Mouse (Mus musculus): ENCODE data around the gene Cracr2b. TPM values are rescaled to one million over a fixed set of nuclear protein-coding genes. Genes with fewer than 3 reads are reported as not detected.

Gene Cracr2b
- total RNA-seq, 4 experiments from 2014 or later, result 4.0 to 5.8 (median 4.9) TPM

- no peak for DNase-seq (ENCODE audit: low spot score in 2 of 2)
Observed at GRCm38 (mm10) chr7:141485186-141485585, 24.3 kb downstream of the Cracr2b start.

- DNase-seq (ENCODE audit: low spot score in 2 of 2), result no peak
Observed at GRCm38 (mm10) chr7:141485606-141486005, 24.7 kb downstream of the Cracr2b start.

GRCm38 (mm10) chr7:141486239-141486638 is 25.3 kb downstream of the Cracr2b start:
- no peak for DNase-seq (ENCODE audit: low spot score in 2 of 2)

GRCm38 (mm10) chr7:141487141-141487540 is 26.2 kb downstream of the Cracr2b start:
- no peak for DNase-seq (ENCODE audit: low spot score in 2 of 2)

GRCm38 (mm10) chr7:141491151-141491550 is 30.3 kb downstream of the Cracr2b start:
- no peak for DNase-seq (ENCODE audit: low spot score in 2 of 2)

GRCm38 (mm10) chr7:141492738-141493137 is 31.8 kb downstream of the Cracr2b start:
- DNase-seq (ENCODE audit: low spot score in 2 of 2), result no peak

- no peak for DNase-seq (ENCODE audit: low spot score in 2 of 2)
Observed at GRCm38 (mm10) chr7:141493729-141494128, 32.8 kb downstream of the Cracr2b start.

GRCm38 (mm10) chr7:141495379-141495778 is 34.5 kb downstream of the Cracr2b start:
- no peak for DNase-seq (ENCODE audit: low spot score in 2 of 2)

- DNase-seq (ENCODE audit: low spot score in 2 of 2), result no peak
Observed at GRCm38 (mm10) chr7:141495940-141496339, 35.0 kb downstream of the Cracr2b start.

- DNase-seq (ENCODE audit: low spot score in 2 of 2), result no peak
Observed at GRCm38 (mm10) chr7:141497600-141497999, 36.7 kb downstream of the Cracr2b start.

- DNase-seq (ENCODE audit: low spot score in 2 of 2), result no peak
Observed at GRCm38 (mm10) chr7:141501820-141502555, 41.1 kb downstream of the Cracr2b start.

- DNase-seq (ENCODE audit: low spot score in 2 of 2), result no peak
Observed at GRCm38 (mm10) chr7:141502556-141502905, 41.6 kb downstream of the Cracr2b start.

- DNase-seq (ENCODE audit: low spot score in 2 of 2), result no peak
Observed at GRCm38 (mm10) chr7:141506278-141506677, 45.4 kb downstream of the Cracr2b start.

GRCm38 (mm10) chr7:141508160-141508559 is 47.3 kb downstream of the Cracr2b start:
- no peak for DNase-seq (ENCODE audit: low spot score in 2 of 2)

- DNase-seq (ENCODE audit: low spot score in 2 of 2), result no peak
Observed at GRCm38 (mm10) chr7:141510196-141510595, 49.3 kb downstream of the Cracr2b start.

GRCm38 (mm10) chr7:141510681-141511191 is 49.8 kb downstream of the Cracr2b start:
- DNase-seq (ENCODE audit: low spot score in 2 of 2), result no peak

Other genes starting within 250 kb of the Cracr2b start
- gene Lmntd2, start 247.0 kb upstream of the Cracr2b start, total RNA-seq (2022), result not detected
- gene Rassf7, start 245.2 kb upstream of the Cracr2b start, total RNA-seq (2022), result 1 to 10 TPM in 2 of 4 experiments, under 1 TPM in 2; 0.71 to 2.0 (median 1.00) TPM
- 10 to 100 TPM; 68.4 to 95.2 (median 79.3) TPM for gene Phrf1, start 232.3 kb upstream of the Cracr2b start, total RNA-seq (2022)
- 1 to 10 TPM in 2 of 4 experiments, under 1 TPM in 2; 0.85 to 3.8 (median 2.0) TPM for gene Irf7, start 194.6 kb upstream of the Cracr2b start, total RNA-seq (2022)
- gene Cdhr5, start 184.3 kb upstream of the Cracr2b start, total RNA-seq (2022), result not detected
- gene Sct, start 182.0 kb upstream of the Cracr2b start, total RNA-seq (2022), result not detected
- under 1 TPM in 1 of 4 experiments, not detected in 3; 0.27 TPM for gene Drd4, start 169.1 kb upstream of the Cracr2b start, total RNA-seq (2022)
- gene Deaf1, start 133.4 kb upstream of the Cracr2b start, total RNA-seq (2022), result 10 to 100 TPM; 67.9 to 84.7 (median 78.5) TPM
- gene Tmem80, start 133.4 kb upstream of the Cracr2b start, total RNA-seq (2022), result 10 to 100 TPM; 32.4 to 36.5 (median 34.7) TPM
- 1 to 10 TPM; 3.6 to 7.2 (median 6.4) TPM for gene Eps8l2, start 122.2 kb upstream of the Cracr2b start, total RNA-seq (2022)
- gene Taldo1, start 68.9 kb upstream of the Cracr2b start, total RNA-seq (2022), result 100 to 1,000 TPM; 107 to 127 (median 116) TPM
- 10 to 100 TPM; 36.8 to 41.3 (median 38.6) TPM for gene Gatd1, start 47.0 kb upstream of the Cracr2b start, total RNA-seq (2022)
- gene Cend1, start 31.6 kb upstream of the Cracr2b start, total RNA-seq (2022), result 100 to 1,000 TPM; 248 to 286 (median 272) TPM
- gene Slc25a22, start 23.2 kb upstream of the Cracr2b start, total RNA-seq (2022), result 100 to 1,000 TPM; 295 to 343 (median 318) TPM
- 1 to 10 TPM; 1.1 to 2.0 (median 1.5) TPM for gene Pidd1, start 17.1 kb upstream of the Cracr2b start, total RNA-seq (2022)
- 100 to 1,000 TPM; 490 to 734 (median 578) TPM for gene Rplp2, start 13.7 kb upstream of the Cracr2b start, total RNA-seq (2022)
- gene Pnpla2, start 5.9 kb upstream of the Cracr2b start, total RNA-seq (2022), result 10 to 100 TPM; 23.0 to 31.8 (median 24.3) TPM
- 10 to 100 TPM; 27.3 to 42.2 (median 32.0) TPM for gene Cd151, start 6.3 kb downstream of the Cracr2b start, total RNA-seq (2022)
- gene Polr2l, start 14.0 kb downstream of the Cracr2b start, total RNA-seq (2022), result 10 to 100 TPM; 32.4 to 40.6 (median 35.1) TPM
- gene Tspan4, start 14.1 kb downstream of the Cracr2b start, total RNA-seq (2022), result 10 to 100 TPM; 14.7 to 38.7 (median 26.7) TPM
- 10 to 100 TPM; 74.8 to 80.6 (median 76.0) TPM for gene Chid1, start 78.8 kb downstream of the Cracr2b start, total RNA-seq (2022)
- 100 to 1,000 TPM; 217 to 253 (median 230) TPM for gene Ap2a2, start 101.1 kb downstream of the Cracr2b start, total RNA-seq (2022)
- not detected for gene Muc6, start 194.2 kb downstream of the Cracr2b start, total RNA-seq (2022)
- 1 to 10 TPM in 3 of 4 experiments, not detected in 1; 1.1 to 1.7 (median 1.2) TPM for gene Muc2, start 229.2 kb downstream of the Cracr2b start, total RNA-seq (2022)